Mouse (Mus musculus) midbrain, embryonic 14.5 days (tissue): ENCODE data around the gene Ust. TPM values are rescaled to one million over a fixed set of nuclear protein-coding genes. Genes with fewer than 3 reads are reported as not detected.

Experiments used
- ATAC-seq: fragments of 200-750 bp; cut with Nextera tagmentation; 2 replicates; pipeline ENCODE4 v1.8.0; 2017; ENCODE audit warnings: moderate number of reproducible peaks, moderate library complexity; ENCODE audit not compliant: low FRiP score, low TSS enrichment
- DNase-seq: peaks from one replicate; pipeline ENCODE4 v3.0.0-alpha.2; 2015
- H3K27ac ChIP-seq: fragments of 300-500 bp; sonication (generic); replicated peaks from 2 replicates; pipeline ENCODE4 v1.5.1; 2014; ENCODE audit warnings: mild to moderate bottlenecking, low read depth, low read length, moderate library complexity
- H3K27me3 ChIP-seq: fragments of 300-500 bp; sonication (generic); 2 replicates; pipeline ENCODE4 v1.6.1; 2014; ENCODE audit warnings: low read length, control low read depth, mixed read lengths; ENCODE audit not compliant: control insufficient read depth, insufficient read depth
- H3K36me3 ChIP-seq: fragments of 300-500 bp; sonication (generic); 2 replicates; pipeline ENCODE4 v1.6.1; 2014; ENCODE audit warnings: low read length, control low read depth; ENCODE audit not compliant: control insufficient read depth, insufficient read depth
- H3K4me1 ChIP-seq: fragments of 300-500 bp; sonication (generic); 2 replicates; pipeline ENCODE4 v1.6.1; 2014; ENCODE audit warnings: mild to moderate bottlenecking, antibody characterized with exemption, low read length, control low read depth; ENCODE audit not compliant: control insufficient read depth, insufficient read depth
- H3K4me2 ChIP-seq: fragments of 300-500 bp; sonication (generic); 2 replicates; pipeline ENCODE4 v1.6.1; 2014; ENCODE audit warnings: mild to moderate bottlenecking, low read length, moderate library complexity
- H3K4me3 ChIP-seq: fragments of 300-500 bp; sonication (generic); replicated peaks from 2 replicates; pipeline ENCODE4 v1.5.1; 2014; ENCODE audit warnings: low read depth, low read length
- H3K9ac ChIP-seq: fragments of 300-500 bp; sonication (generic); replicated peaks from 2 replicates; pipeline ENCODE4 v1.6.1; 2014; ENCODE audit warnings: mild to moderate bottlenecking, low read length, moderate library complexity
- H3K9me3 ChIP-seq: fragments of 300-500 bp; sonication (generic); 2 replicates; pipeline ENCODE4 v1.6.1; 2016; ENCODE audit warnings: low read length, control low read depth, mixed read lengths; ENCODE audit not compliant: control insufficient read depth
- WGBS: fragments of 180-500 bp; shearing (Covaris S2); extraction: QIAGEN DNeasy Blood & Tissue Kit; methylation state at CpG from one replicate; pipeline ENCODE4 v1.1.7; 2014; 5-methylcytosine and 5-hydroxymethylcytosine counted together
- polyA plus RNA-seq: library from polyadenylated mRNA; unstranded; fragments of >200 nt; fragmentation: Nextera tagmentation; extraction: Ambion mirVana; gene quantifications from 2 replicates; pipeline ENCODE4 v1.2.1, GENCODE M21; 2014

The Ust gene
- polyA plus RNA-seq, 1 experiment from 2014 or later, result 3.4 TPM

- Histone ChIP-seq H3K4me3 (no peak overlapping the region), H3K27ac (no peak overlapping the region), H3K36me3 (no peaks in the 10 kb centered on the region), H3K27me3 (no peaks in the 10 kb centered on the region), H3K4me1 (no peaks in the 10 kb centered on the region), H3K4me2 (no peak overlapping the region), H3K9ac (no peak overlapping the region), H3K9me3 (no peaks in the 10 kb centered on the region)
- peak; percentile 33 for DNase-seq
- WGBS, result 13% methylated on average over 2 of the region's 2 CpGs
- no peak for ATAC-seq
Measured at GRCm38 (mm10) chr10:8297214-8297613, 221.4 kb downstream of the Ust start.

GRCm38 (mm10) chr10:8290661-8291060, 228.0 kb downstream of the Ust start:
- DNase-seq (no peak), ATAC-seq (no peak)
- H3K27ac ChIP-seq, result no peak overlapping the region
- no peak overlapping the region for H3K4me3 ChIP-seq
- no peaks in the 10 kb centered on the region for H3K9me3 ChIP-seq
- 56% methylated on average over 5 of the region's 5 CpGs for WGBS
- H3K4me1 ChIP-seq, result no peaks in the 10 kb centered on the region
- no peak overlapping the region for H3K4me2 ChIP-seq
- no peaks in the 10 kb centered on the region for H3K27me3 ChIP-seq
- no peak overlapping the region for H3K9ac ChIP-seq
- no peaks in the 10 kb centered on the region for H3K36me3 ChIP-seq

- H3K9me3 ChIP-seq, result no peaks in the 10 kb centered on the region
- H3K27ac ChIP-seq, result no peak overlapping the region
- no peak overlapping the region for H3K4me3 ChIP-seq
- H3K4me1 ChIP-seq, result no peaks in the 10 kb centered on the region
- H3K9ac ChIP-seq, result no peak overlapping the region
- WGBS, result 31% methylated on average over 6 of the region's 6 CpGs
- H3K4me2 ChIP-seq, result no peak overlapping the region
- no peaks in the 10 kb centered on the region for H3K36me3 ChIP-seq
- DNase-seq, result no peak
- no peaks in the 10 kb centered on the region for H3K27me3 ChIP-seq
- no peak for ATAC-seq
Measured at GRCm38 (mm10) chr10:8287350-8287791, 231.3 kb downstream of the Ust start.

- Histone ChIP-seq H3K4me2 (no peak overlapping the region), H3K9me3 (no peaks in the 10 kb centered on the region), H3K4me3 (no peak overlapping the region), H3K27me3 (no peaks in the 10 kb centered on the region), H3K9ac (no peak overlapping the region), H3K4me1 (no peaks in the 10 kb centered on the region), H3K27ac (no peak overlapping the region), H3K36me3 (no peaks in the 10 kb centered on the region)
- ATAC-seq (no peak), DNase-seq (no peak)
- WGBS, result 89% methylated on average over 3 of the region's 3 CpGs
Measured at GRCm38 (mm10) chr10:8283991-8284390, 234.6 kb downstream of the Ust start.

- H3K9me3 ChIP-seq, result no peaks in the 10 kb centered on the region
- H3K27ac ChIP-seq, result no peak overlapping the region
- no peak for ATAC-seq
- H3K4me3 ChIP-seq, result no peak overlapping the region
- DNase-seq, result no peak
- H3K36me3 ChIP-seq, result no peaks in the 10 kb centered on the region
- H3K4me2 ChIP-seq, result no peak overlapping the region
- no peaks in the 10 kb centered on the region for H3K4me1 ChIP-seq
- no peaks in the 10 kb centered on the region for H3K27me3 ChIP-seq
- 83% methylated on average over 5 of the region's 5 CpGs for WGBS
- H3K9ac ChIP-seq, result no peak overlapping the region
Measured at GRCm38 (mm10) chr10:8277094-8277493, 241.5 kb downstream of the Ust start.

- H3K4me1 ChIP-seq, result no peaks in the 10 kb centered on the region
- no peaks in the 10 kb centered on the region for H3K36me3 ChIP-seq
- H3K9me3 ChIP-seq, result no peaks in the 10 kb centered on the region
- no peak overlapping the region for H3K4me3 ChIP-seq
- DNase-seq (no peak), ATAC-seq (no peak)
- no peak overlapping the region for H3K4me2 ChIP-seq
- H3K27me3 ChIP-seq, result no peaks in the 10 kb centered on the region
- H3K9ac ChIP-seq, result no peak overlapping the region
- H3K27ac ChIP-seq, result no peak overlapping the region
- WGBS, result 91% methylated on average over 4 of the region's 4 CpGs
Measured at GRCm38 (mm10) chr10:8269681-8270080, 248.9 kb downstream of the Ust start.

GRCm38 (mm10) chr10:8259716-8260115, 258.9 kb downstream of the Ust start:
- WGBS, result 72% methylated on average over 4 of the region's 4 CpGs
- Histone ChIP-seq H3K9ac (no peak overlapping the region), H3K9me3 (no peaks in the 10 kb centered on the region), H3K4me1 (no peaks in the 10 kb centered on the region), H3K27me3 (no peaks in the 10 kb centered on the region), H3K4me3 (no peak overlapping the region), H3K36me3 (no peaks in the 10 kb centered on the region), H3K4me2 (no peak overlapping the region), H3K27ac (no peak overlapping the region)
- ATAC-seq (no peak), DNase-seq (no peak)

- Histone ChIP-seq H3K27ac (no peak overlapping the region), H3K4me2 (no peak overlapping the region), H3K4me3 (no peak overlapping the region), H3K4me1 (no peaks in the 10 kb centered on the region), H3K27me3 (no peaks in the 10 kb centered on the region), H3K36me3 (no peaks in the 10 kb centered on the region), H3K9ac (no peak overlapping the region), H3K9me3 (no peaks in the 10 kb centered on the region)
- 94% methylated on average over 3 of the region's 3 CpGs for WGBS
- DNase-seq (no peak), ATAC-seq (no peak)
Measured at GRCm38 (mm10) chr10:8250005-8250404, 268.6 kb downstream of the Ust start.

GRCm38 (mm10) chr10:8242336-8242735, 276.3 kb downstream of the Ust start:
- Histone ChIP-seq H3K4me3 (no peak overlapping the region), H3K27ac (no peak overlapping the region), H3K36me3 (no peaks in the 10 kb centered on the region), H3K4me1 (no peaks in the 10 kb centered on the region), H3K9ac (no peak overlapping the region), H3K4me2 (no peak overlapping the region), H3K9me3 (no peaks in the 10 kb centered on the region), H3K27me3 (no peaks in the 10 kb centered on the region)
- peak; percentile 82 for DNase-seq
- WGBS, result 11% methylated on average over 4 of the region's 4 CpGs
- ATAC-seq, result no peak
